Mouse (Mus musculus): Measurements from ENCODE around the gene Sesn3.
"Not testable (repeated sequence)": the region's sequence is repeated elsewhere in the genome, so short reads cannot be mapped to it uniquely, and the experiment has no call there.

Gene Sesn3
- long read RNA-seq, experiment 1, partial matches to known transcripts, result 0 of 7 reads
- long read RNA-seq, experiment 1, other reads (novel, unspliced or antisense), result 7 of 7 reads
- long read RNA-seq, experiment 2, full-length matches to known transcripts, result 1 of 6 reads
- long read RNA-seq, experiment 2, partial matches to known transcripts, result 1 of 6 reads
- long read RNA-seq, experiment 2, other reads (novel, unspliced or antisense), result 4 of 6 reads

DNA sequence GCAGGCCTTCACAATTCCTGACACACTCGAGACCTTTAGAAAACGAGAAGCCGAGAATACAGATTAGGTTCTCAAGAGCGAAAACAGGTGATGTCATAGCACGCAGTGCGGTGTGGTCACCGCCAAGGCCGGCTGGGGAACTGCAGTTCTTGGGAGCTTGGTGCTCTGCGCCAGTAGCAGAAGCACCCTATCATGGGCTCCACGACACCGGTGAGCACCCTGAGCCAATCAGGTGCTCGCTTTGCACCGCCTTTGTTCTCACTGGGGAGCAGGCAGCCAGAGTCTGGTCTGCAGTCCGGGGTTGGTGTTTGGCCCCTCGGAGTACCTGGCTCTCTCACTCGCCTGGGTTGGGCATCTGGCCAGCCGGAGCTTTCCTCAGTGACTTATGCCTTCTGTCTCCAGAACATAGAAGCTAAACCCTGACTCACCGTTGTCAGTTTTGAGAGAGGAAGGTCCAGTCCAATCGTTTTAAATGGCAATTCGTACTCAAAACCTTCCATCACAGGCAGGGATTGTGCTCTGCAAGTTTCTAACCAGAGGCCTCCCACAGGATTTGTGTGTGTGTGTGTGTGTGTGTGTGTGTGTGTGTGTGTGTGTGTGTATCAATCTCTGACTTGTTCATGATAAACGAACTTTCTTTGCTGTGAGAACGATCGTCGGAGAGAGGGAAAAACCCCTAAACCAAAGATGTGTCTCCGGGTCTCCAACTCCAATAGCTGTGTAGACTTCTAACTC, at the start of gene Sesn3:
TSS of gene Sesn3 (plus strand) at position 82 of the 735 bp plus-strand sequence.
- intact Hi-C loops (cut with DNase I), result loop anchor here (5.0 kb wide), 1 partner anchor 383 kb away; no protein-coding TSS in a partner anchor

DNA sequence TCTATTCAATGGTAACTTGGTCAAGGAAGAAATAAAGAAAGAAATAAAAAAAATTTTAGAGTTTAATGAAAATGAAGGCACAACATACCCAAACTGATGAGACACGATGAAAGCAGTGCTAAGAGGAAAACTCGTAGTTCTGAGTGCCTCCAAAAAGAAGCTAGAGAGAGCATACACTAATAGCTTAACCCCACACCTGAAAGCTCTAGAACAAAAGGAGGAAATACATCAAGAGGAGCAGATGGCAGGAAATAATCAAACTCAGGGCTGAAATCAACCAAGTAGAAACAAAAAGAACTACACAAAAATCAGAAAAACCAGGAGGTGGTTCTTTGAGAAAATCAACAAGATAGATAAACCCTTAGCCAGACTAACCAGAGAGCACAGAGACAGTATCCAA, 47.8 kb upstream of the Sesn3 start:
- intact Hi-C loops (cut with DNase I), result not testable (repeated sequence)

DNA sequence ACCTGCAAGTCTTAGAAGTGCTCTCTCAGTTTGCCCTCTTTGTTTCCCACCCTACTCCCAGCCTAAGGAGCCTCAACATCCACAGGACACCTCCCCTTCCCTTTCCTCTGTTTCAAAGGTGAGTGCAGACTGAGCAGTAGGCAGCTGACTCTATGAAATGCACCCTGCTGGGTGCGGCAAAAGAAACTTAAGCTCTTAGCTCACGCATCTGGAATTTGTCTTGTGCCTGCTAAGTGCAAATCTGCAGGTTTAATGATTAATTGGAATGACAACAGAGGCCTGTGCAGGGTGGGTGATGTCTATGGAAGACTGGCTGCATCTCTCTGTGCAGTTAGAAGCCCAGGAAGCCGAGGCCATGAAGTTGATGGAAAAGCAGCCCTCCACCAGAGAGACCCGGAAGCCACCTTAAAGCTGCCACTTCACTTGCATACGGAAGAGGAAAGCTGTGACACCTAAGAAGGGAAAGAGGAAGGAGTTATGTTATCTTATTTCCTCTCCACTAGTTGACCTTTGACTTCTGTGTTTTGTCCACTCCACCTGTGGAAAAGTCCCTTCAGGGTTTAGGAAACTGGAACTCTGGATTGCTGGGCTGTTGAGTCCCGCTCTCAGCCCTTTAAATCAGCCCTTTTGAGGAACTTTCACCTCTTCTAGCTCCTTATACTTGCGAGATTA, 41.0 kb upstream of the Sesn3 start:
- intact Hi-C loops (cut with DNase I), result no loop called here

DNA sequence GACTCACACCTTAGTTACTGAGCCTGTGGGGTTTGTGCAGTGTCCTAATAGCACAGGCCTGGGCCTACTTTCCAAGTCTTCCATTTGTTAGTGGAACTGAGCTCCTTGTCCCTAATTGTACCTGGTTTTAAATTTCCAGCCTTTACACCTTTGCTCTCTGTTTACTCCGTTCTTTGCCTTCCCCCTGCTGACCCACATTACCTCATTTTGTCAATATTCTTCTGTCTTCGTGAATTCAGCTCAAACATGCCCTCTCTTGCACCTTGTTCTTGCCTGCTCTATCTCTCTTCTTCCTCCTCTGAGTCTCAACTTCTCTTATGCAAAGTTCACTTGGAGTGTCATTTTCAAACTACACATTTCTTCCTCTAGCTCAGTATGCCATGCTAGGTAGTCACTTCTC, 39.6 kb upstream of the Sesn3 start:
- intact Hi-C loops (cut with DNase I), result no loop called here

DNA sequence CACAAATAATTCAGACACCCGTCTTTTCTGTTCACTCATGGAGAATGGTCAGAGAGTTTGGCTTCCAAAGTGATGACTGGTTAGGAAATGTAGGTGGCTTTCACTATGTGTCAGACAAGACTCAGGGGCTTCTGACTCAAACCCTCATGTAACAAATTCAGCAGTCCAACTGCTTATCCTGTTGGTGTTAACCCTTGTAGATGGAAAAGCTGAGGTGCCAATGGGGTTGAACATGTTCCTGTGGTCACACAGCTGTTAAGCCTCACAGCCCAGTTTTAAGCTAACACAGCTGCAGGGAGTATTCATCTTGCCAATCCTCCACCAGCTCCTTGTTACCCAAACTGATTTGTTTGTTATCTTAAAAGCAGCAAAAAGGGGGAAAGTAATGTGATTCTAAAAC, 33.9 kb upstream of the Sesn3 start:
- intact Hi-C loops (cut with DNase I), result not testable (repeated sequence)

DNA sequence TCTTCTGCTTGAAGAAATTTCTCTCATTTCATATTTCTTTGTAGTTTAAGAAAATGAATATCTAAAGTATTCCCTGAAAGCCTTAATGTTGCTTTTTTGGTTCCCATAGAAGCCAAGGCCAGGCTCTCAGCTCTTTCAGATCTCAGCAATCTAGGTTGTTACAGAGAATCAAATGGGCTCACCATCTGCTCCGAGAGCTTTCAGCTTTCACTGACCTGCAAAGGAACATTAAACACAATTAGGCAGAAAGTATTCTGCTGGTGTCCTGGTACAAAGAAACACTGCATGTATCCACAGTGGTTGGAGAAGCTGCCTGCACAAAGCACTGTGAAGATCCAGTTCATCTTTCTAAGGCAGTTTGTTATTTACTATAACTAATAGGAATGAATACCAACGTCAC, 32.6 kb upstream of the Sesn3 start:
- intact Hi-C loops (cut with DNase I), result no loop called here

DNA sequence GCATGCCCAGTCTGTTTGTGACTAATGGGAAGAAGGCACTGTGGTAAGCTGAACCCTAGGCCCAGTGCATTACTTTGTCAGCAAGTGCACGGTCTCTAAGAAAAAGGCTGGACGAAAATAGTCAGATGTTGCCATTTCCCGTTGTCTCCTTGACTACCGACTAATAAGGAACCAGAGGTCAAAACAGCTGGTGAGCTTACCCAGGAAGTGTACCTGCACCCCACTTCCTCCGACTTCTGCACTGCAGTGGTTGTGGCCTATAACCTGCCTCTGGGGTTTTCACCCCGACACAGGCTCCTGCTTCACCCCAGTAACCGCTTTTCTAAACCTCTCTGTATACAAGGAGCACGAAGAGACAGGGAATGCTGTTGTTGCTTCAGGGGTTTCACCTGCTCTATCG, 30.3 kb upstream of the Sesn3 start:
- intact Hi-C loops (cut with DNase I), result no loop called here

DNA sequence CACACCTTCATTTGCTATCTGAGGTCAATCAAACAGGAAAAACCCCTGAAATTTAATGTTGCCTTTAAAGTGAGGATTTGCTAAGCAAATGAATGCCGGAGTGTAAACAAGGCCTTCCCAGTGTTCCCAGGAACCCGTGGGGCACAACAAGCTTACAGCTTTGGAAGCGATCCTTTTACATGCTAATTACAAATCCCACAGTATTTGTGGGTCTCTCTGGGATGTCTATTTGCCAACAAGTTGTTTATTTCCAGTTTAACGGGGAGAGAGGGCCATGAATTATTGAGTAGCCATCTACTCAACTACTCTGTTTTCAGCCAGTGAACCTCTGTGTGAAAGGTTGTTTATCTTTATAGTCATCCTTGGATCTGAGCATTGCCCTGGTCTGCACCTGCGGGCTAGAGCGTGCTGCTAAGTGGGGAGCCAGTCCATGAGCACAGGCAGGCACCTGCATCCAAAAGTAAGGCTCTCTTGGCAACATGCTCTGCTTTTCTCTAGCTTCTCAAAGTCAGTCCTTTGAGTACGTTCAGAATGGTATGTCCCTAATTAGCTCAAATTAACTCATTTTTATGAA, 29.8 kb upstream of the Sesn3 start:
- intact Hi-C loops (cut with DNase I), result no loop called here

DNA sequence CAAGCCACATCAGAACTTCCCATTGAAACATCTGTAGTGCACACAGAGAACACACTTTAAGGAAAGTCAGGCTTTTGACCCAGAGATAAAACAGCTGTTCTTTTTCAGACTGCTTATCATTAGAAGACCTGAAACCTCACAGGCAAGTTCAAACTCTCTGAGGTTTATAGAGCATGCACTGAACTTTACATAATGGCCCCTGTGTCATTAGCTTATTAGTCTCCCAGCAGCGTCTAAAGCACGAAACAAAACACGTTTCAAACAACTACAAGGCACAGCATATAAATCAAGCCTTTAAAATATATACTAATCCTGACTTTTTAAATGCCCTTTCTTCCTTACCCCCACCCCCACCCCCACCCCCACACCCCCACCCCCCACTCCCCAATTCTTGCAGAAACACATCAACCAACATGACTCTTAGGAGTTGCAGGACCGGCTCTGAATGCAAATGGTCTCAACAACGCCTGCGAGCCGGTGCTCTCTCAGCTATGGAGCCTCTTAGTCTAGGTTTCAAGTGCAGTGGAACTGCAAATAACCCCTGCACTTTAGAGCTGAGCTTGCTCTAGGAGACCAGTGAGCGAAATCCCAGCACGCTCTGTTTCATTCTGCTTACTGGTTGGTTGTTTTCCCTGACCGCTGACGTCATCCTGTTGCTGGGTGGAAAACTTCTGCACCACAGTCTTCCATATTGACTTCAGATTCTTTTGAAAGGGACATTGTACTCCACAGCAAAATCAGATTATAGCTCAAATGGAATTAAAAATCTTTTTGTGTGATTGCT, 28.7 kb upstream of the Sesn3 start:
- intact Hi-C loops (cut with DNase I), result no loop called here

DNA sequence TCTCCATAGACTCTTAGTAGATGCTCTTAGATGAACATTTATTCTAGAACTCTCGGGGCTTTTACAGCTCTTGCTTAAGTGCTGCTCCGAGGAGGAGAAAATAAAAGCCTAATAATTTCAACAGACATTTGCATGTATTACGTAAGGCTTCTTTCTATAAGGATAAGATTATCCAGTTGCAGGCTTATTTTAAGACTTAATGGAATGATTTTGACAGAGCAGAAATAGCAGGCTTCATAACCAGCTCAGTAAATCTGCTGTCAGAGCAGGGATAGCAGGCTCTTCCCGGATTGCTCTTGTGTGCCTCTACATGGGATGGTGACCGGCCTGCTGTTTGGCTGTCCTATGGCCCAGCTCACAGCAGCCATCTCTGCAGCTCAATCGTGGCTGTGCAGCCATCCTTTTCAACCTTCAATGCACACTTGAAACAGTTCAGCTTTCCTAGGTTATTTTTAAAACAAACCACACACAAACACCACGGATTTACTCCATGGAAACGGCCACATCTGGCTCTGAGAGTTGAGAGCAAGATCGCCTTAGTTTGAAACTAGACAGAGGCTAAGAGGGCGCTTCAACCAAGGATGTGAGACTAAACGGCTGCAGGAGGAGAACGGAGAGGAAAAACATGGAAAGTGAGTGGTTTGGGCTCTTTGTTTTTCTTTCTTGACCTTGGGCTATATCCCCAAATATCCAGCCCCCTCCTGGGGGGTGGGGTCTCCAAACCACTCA, 27.2 kb upstream of the Sesn3 start:
- intact Hi-C loops (cut with DNase I), result no loop called here

DNA sequence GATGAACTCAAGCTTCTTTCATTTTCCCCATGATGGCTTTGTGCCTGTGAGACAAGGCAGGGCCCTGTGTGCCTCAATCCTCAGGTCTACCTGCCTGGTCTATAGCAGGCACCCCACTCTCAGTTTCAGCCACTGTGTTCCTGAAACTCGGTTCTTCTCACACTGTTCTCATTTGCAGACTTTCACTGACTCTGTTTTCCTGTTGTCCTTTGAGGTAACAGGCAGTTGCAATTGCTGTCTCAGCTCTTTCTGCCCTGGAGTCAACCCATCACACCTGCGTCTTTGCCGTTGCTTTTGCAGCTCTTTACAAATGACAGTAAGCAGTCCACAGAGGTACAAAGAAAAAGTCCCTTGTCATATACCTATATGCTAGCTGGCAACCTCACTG, 26.7 kb upstream of the Sesn3 start:
- intact Hi-C loops (cut with DNase I), result no loop called here

DNA sequence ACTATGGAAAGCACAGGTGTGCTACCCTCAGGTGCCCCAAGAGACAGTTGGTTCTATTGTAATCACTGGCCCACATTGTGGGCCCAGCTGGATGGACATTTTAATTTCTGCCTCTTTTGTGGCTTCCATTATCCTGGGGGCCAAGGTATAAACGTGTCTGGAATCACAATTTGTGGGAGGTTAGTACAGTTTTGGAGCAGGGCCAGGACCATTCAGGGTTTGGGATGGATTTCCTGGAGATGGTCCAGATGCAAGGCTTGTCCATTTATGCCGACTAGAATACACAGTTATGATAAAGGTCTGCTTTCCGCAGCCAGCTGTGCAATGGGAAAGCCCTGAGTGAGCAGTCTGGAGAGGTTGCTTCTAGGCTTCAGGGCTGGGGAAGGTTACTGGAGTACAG, 13.7 kb upstream of the Sesn3 start:
- intact Hi-C loops (cut with DNase I), result no loop called here

DNA sequence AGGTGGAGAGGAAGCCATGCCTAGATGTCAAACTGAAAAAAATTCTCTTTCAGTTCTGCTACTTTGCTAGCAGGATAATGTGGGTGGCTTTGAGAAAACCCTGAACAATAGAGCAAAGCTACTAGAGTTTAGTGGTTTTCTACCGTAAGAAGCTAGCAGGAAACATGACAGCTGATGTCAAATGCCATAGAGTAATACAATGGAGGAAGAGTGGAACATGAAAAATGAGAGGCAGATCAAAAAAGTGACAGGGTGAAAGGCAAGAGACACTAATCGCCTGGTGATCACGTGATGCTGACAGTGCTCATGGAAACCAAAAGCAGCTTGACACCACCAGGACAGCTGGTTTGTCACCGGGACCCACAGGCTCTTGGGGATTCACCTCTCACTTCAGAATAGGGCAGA, 12.3 kb upstream of the Sesn3 start:
- intact Hi-C loops (cut with DNase I), result no loop called here

DNA sequence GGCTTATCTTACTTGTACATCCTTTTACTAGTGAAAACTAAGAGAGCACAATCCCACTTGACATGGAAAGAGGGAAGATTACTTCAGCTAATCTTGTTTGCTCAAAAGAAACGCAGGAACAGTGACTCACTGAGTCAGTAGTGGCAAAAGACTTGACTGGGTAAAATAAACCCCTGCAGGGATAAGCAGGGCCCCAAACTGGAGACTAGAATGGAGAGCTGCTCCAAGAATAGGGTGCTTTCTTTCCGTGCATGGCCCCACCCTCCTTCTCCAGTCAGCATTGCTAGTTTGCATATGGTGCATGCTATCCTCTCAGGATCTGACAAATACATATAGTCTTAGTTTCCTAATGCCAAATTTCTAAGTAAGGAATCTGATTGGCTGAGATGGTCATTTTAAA, 8.4 kb upstream of the Sesn3 start:
- intact Hi-C loops (cut with DNase I), result no loop called here

DNA sequence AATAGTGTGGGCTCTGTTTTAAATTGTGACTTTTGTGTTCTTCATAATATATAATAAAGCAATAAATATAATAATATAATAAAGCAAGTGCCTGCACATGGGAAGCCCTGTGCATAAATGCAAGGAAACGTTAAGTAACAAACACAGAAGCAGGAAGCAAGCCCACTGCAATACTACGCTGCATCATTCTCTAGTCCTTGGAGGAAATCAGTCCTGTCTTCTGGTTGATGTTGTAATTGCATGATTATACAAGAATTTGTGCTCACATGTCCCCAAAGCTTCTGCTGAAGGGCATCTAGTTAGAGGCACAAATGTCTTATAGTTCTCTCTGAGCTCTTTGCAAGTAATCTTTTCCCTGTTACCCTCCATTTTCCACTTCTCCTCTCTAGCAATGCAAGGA, 6.3 kb upstream of the Sesn3 start:
- intact Hi-C loops (cut with DNase I), result no loop called here

DNA sequence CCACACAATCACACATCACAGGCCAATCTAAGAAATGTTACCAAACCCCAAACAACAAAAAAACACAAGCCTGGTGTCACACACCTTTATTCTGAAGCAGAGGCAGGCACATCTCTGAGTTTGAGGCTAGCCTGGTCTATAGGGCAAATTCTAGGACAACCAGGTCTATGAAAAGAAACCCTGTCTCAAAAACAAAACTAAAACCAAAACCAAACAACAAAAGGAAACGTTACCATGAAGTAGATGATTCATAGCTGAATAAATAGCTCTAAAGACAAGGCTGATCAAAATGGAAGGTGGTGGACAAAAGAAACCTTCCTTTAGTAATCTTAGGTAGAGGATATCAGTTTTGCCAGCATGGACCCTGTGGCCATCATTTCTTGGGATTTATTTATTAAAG, 1.9 kb upstream of the Sesn3 start:
- intact Hi-C loops (cut with DNase I), result no loop called here

DNA sequence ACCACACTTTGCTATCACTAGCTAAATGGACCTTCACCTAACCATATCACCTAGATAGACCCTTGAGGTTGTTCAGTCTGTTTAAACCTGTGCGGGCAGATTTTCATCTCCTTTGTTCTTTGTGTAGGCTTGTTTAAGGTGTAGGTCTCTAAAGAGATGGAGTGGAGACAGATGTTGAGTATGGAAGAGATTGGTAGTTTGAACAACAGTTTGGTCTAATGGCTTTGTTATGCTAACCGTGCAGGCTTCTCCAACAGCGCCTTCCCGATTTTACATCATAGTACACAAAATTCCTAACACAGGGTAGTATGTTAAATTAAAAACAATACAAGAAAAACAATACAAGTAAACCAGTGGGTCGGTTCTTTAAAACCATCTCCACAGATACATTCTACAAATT, 281 bp upstream of the Sesn3 start:
- intact Hi-C loops (cut with DNase I), result no loop called here

DNA sequence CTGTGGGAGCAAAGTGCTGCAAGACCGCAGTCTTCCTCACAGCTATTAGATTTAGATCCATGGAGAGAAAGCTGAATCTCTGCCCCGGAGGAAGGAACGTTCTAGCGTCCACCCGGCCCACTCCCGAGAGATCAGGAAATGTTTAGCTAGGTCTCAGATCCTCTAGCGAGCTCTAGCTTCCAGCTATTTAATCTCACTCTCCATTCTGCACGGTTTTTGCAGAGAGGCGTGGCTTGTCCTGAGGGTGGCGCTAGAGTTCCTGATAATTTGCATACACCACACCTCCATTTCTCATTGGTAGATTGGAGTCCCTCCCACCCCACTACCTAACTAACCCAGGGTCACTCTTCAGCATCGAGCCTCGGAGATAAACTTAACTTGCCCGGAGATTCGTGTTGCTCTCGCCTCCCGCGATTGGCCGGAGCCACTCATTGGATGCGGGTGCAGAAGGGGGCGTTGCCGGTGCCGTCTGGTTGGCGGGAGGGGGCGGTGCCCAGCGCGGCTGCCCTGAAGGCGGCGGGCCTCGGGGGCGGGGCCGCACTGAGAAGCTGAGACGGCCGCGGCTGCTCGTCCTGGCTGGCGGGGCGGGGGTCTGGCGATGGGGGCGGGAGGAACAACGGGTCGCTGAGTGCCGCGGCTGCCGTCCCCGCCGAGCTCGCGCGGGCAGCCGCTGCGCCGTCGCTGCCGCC, 1.1 kb downstream of the Sesn3 start:
- intact Hi-C loops (cut with DNase I), result loop anchor here (5.0 kb wide), 1 partner anchor 384 kb away; no protein-coding TSS in a partner anchor

DNA sequence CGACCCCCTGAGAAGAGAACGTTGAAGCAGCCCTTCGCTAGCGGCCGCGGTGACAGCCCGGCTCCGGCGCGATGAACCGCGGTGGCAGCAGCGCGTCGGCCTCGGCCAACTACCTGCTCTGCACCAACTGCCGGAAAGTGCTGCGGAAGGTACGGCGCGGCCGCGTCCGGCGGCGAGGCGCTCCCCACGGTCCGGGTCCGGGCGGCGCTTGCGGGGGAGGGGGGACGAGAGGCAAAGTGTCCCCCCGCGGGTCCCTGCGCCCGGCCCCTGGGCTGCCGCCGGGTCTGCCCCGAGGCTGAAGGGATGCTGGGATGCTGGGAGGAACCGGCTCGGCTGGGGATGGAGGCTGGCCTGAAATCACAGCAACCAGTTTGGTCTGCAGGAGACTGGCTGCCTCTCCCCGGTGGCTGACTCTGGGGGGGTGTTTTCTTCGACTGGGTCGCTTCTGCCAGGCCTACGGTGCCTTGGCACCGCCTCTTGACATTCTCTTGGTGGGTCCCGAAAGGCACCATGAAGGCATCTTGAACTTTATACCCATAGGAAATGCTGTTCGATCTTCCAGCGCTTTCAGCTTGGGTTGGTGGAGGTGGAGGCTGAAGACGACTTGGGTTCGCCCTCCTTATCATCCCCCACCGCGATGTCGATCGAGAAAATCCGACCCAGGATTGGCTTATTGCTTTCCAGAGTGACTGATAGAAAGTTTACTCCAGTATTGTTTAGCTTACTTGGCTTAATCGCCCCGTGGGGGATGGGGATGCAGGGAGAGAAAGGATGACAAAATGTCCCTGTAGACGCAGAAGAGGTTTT, 1.8 kb downstream of the Sesn3 start:
- intact Hi-C loops (cut with DNase I), result loop anchor here (5.0 kb wide), 1 partner anchor 384 kb away; no protein-coding TSS in a partner anchor
